Mouse (Mus musculus) cerebellum, adult (tissue): ENCODE measurements around the gene Serpinb9b.

Experiments used
- ATAC-seq: cut with Nextera tagmentation; 2 replicates; pipeline ENCODE4 v1.9.2; 2017; ENCODE audit warnings: mild to moderate bottlenecking, moderate library complexity, mixed read lengths; ENCODE audit not compliant: insufficient number of reproducible peaks, low FRiP score, low TSS enrichment

Serpinb9b gene

GRCm38 (mm10) chr13:33035506-33035905 lies 8.3 kb downstream of the Serpinb9b start:
- no peak for ATAC-seq

- ATAC-seq, result no peak
Measured at GRCm38 (mm10) chr13:33043542-33043941, 16.3 kb downstream of the Serpinb9b start.

- no peak for ATAC-seq
Measured at GRCm38 (mm10) chr13:33047234-33047633, 20.0 kb downstream of the Serpinb9b start.

- no peak for ATAC-seq
Measured at GRCm38 (mm10) chr13:33048187-33048586, 21.0 kb downstream of the Serpinb9b start.

GRCm38 (mm10) chr13:33051697-33052096 lies 24.5 kb downstream of the Serpinb9b start:
- ATAC-seq, result no peak

- no peak for ATAC-seq
Measured at GRCm38 (mm10) chr13:33063048-33063447, 35.8 kb downstream of the Serpinb9b start.

- ATAC-seq, result no peak
Measured at GRCm38 (mm10) chr13:33067387-33067977, 40.3 kb downstream of the Serpinb9b start.

GRCm38 (mm10) chr13:33068164-33068563 lies 40.9 kb downstream of the Serpinb9b start:
- ATAC-seq, result no peak

GRCm38 (mm10) chr13:33071776-33072175 lies 44.6 kb downstream of the Serpinb9b start:
- no peak for ATAC-seq

GRCm38 (mm10) chr13:33074029-33074428 lies 46.8 kb downstream of the Serpinb9b start:
- peak; percentile 71 for ATAC-seq

- no peak for ATAC-seq
Measured at GRCm38 (mm10) chr13:33076247-33076646, 49.0 kb downstream of the Serpinb9b start.

- ATAC-seq, result no peak
Measured at GRCm38 (mm10) chr13:33077026-33077685, 49.9 kb downstream of the Serpinb9b start.

- ATAC-seq, result no peak
Measured at GRCm38 (mm10) chr13:33078056-33078705, 51.0 kb downstream of the Serpinb9b start, which contains the start of gene Serpinb1b. Serpinb1b (plus strand) TSS chr13:33078575.

- ATAC-seq, result peak; percentile 33; the same call in 1 of the 2 replicates
Measured at GRCm38 (mm10) chr13:33079391-33079790, 52.2 kb downstream of the Serpinb9b start.

- peak; percentile 47 for ATAC-seq
Measured at GRCm38 (mm10) chr13:33080356-33080755, 53.1 kb downstream of the Serpinb9b start.

- no peak for ATAC-seq
Measured at GRCm38 (mm10) chr13:33083834-33084233, 56.6 kb downstream of the Serpinb9b start.

GRCm38 (mm10) chr13:33084975-33085694 lies 57.9 kb downstream of the Serpinb9b start:
- peak; percentile 37; the same call in 1 of the 2 replicates for ATAC-seq

- ATAC-seq, result peak; percentile 91
Measured at GRCm38 (mm10) chr13:33085695-33086432, 58.6 kb downstream of the Serpinb9b start.

- ATAC-seq, result no peak
Measured at GRCm38 (mm10) chr13:33089566-33089965, 62.4 kb downstream of the Serpinb9b start.

- no peak for ATAC-seq
Measured at GRCm38 (mm10) chr13:33090546-33090945, 63.3 kb downstream of the Serpinb9b start.
